In the genomic region with DNA sequence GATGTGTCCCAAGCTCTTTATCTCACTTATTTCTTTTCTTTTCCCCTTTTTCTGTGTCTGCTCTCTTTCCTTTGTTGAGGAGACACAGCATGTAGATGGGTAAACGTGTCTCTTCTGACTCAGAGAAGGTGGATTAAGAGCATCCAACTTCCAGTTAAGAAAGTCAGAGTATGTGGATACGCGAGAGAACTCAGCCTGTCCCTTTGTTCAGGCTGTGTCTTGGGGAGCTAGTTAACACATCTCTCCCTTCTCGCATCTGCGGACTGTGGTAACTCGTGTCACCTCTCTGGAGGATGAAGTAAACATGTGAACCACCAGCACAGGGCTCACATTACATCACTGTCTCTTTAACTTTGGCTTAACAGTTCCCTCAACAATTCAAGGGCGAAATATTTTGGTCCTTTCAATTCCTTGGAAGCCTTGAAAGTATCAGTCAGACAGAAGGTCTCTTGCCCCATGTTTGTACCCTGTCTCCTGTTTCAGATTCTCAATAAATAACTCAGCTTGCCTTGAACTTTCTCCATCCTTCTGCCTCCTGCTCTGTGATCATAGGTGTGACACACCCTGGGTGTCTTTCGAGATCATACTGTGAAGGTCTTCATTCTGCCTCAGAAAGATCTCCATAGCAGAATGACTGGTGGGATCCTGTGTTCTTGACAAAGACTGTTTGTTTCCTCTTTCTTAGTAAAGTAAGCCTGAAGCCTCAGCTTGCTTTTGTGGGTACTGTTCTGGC, we compare ENCODE assay signal across 30 mouse cellular contexts. TPM values are rescaled to one million over a fixed set of nuclear protein-coding genes. Genes with fewer than 3 reads are reported as not detected.
A peak's percentile ranks its signal among the peaks of the same experiment; 100 is the strongest.
DNase-seq lines count a peak whose midpoint lies in the region; ATAC-seq lines count a peak whose summit lies in the region.
"Had no signal": no experiment of that assay in that cellular context is flagged by ENCODE, and none has a peak within 500 bp of the region (broad histone marks: within the 10 kb centered on the region; RNA-seq: fewer than 3 reads in every experiment).

No protein-coding gene starts in this region.

- H3K27me3 ChIP-seq in kidney, embryonic 15.5 days = no peaks in the 10 kb centered on the region
- H3K27me3 ChIP-seq in midbrain, embryonic 11.5 days (ENCODE audit: control insufficient read depth, insufficient read depth, low read length) = no peaks in the 10 kb centered on the region
- no peaks in the 10 kb centered on the region for H3K27me3 ChIP-seq in midbrain, embryonic 13.5 days
- H3K27me3 ChIP-seq: CH12.LX; embryonic facial prominence, embryonic 13.5 days; forebrain, embryonic 12.5 days; forebrain, embryonic 15.5 days; heart, embryonic 12.5 days; heart, embryonic 15.5 days; hindbrain, embryonic 13.5 days; intestine, embryonic 15.5 days; Patski had no signal

- peak; percentile 60 for DNase-seq in adrenal gland, adult 2 months
- DNase-seq in adrenal gland, postnatal 10 days = no peak
- no peak for DNase-seq in kidney, adult 8-10 months
- DNase-seq in midbrain, embryonic 11.5 days (ENCODE audit: low spot score, missing footprints) = peak; percentile 75
- DNase-seq: B cell, adult 2 months; cerebellum, adult 11 months; cerebellum, adult 2 months; cerebellum, postnatal 10 days; cerebellum, postnatal 36 days; embryo, embryonic 11 days; gastrocnemius, postnatal 25 days; heart, adult 18-20 months; heart, postnatal 10 days; heart, postnatal 36 days had no signal

- no peaks in the 10 kb centered on the region for H3K36me3 ChIP-seq in kidney, embryonic 15.5 days
- no peaks in the 10 kb centered on the region for H3K36me3 ChIP-seq in midbrain, embryonic 11.5 days (ENCODE audit: control insufficient read depth, insufficient read depth, low read length)
- H3K36me3 ChIP-seq in midbrain, embryonic 13.5 days = no peaks in the 10 kb centered on the region
- H3K36me3 ChIP-seq: embryonic facial prominence, embryonic 10.5 days; embryonic facial prominence, embryonic 13.5 days; forebrain, embryonic 12.5 days; forebrain, embryonic 15.5 days; G1E; heart, embryonic 12.5 days; heart, embryonic 15.5 days; hindbrain, embryonic 10.5 days; hindbrain, embryonic 13.5 days; intestine, embryonic 15.5 days had no signal

- no peaks in the 10 kb centered on the region for H3K9me3 ChIP-seq in kidney, embryonic 15.5 days (replicated peaks)
- no peaks in the 10 kb centered on the region for H3K9me3 ChIP-seq in midbrain, embryonic 11.5 days (ENCODE audit: control insufficient read depth, low read length)
- H3K9me3 ChIP-seq in midbrain, embryonic 13.5 days = no peaks in the 10 kb centered on the region
- H3K9me3 ChIP-seq: embryonic facial prominence, embryonic 10.5 days; embryonic facial prominence, embryonic 13.5 days; forebrain, embryonic 12.5 days; forebrain, embryonic 15.5 days; heart, embryonic 12.5 days; heart, embryonic 15.5 days; hindbrain, embryonic 10.5 days; hindbrain, embryonic 13.5 days; intestine, embryonic 15.5 days had no signal

- H3K4me3 ChIP-seq in kidney, embryonic 15.5 days (replicated peaks) = no peak overlapping the region
- no peak overlapping the region for H3K4me3 ChIP-seq in midbrain, embryonic 11.5 days (ENCODE audit: low read depth, low read length)
- H3K4me3 ChIP-seq in midbrain, embryonic 13.5 days (replicated peaks) = no peak overlapping the region
- H3K4me3 ChIP-seq: embryonic facial prominence, embryonic 10.5 days; embryonic facial prominence, embryonic 13.5 days; erythroblast, embryonic 14.5 days; forebrain, embryonic 12.5 days; forebrain, embryonic 15.5 days; heart, embryonic 12.5 days; heart, embryonic 15.5 days; hindbrain, embryonic 10.5 days; hindbrain, embryonic 13.5 days; intestine, embryonic 15.5 days had no signal

- H3K4me1 ChIP-seq in kidney, embryonic 15.5 days = peaks cover 7% of the 10 kb centered on the region
- no peaks in the 10 kb centered on the region for H3K4me1 ChIP-seq in midbrain, embryonic 11.5 days (ENCODE audit: control insufficient read depth, insufficient read depth, low read length)
- H3K4me1 ChIP-seq in midbrain, embryonic 13.5 days (replicated peaks) = peaks cover 15% of the 10 kb centered on the region
- H3K4me1 ChIP-seq: heart, embryonic 12.5 days; heart, embryonic 15.5 days; intestine, embryonic 15.5 days had no signal

- no peak overlapping the region for H3K9ac ChIP-seq in kidney, embryonic 15.5 days
- no peak overlapping the region for H3K9ac ChIP-seq in midbrain, embryonic 11.5 days (ENCODE audit: low read length)
- H3K9ac ChIP-seq in midbrain, embryonic 13.5 days (replicated peaks) = no peak overlapping the region
- H3K9ac ChIP-seq: embryonic facial prominence, embryonic 13.5 days; forebrain, embryonic 12.5 days; forebrain, embryonic 15.5 days; heart, embryonic 12.5 days; heart, embryonic 15.5 days; hindbrain, embryonic 13.5 days; intestine, embryonic 15.5 days had no signal

- peak; percentile 56; the same call in 1 of the 2 replicates for ATAC-seq in kidney, embryonic 15.5 days (replicated peaks; ENCODE audit: low FRiP score)
- ATAC-seq in midbrain, embryonic 11.5 days (ENCODE audit: low FRiP score) = no peak
- no peak for ATAC-seq in midbrain, embryonic 13.5 days
- ATAC-seq: forebrain, embryonic 15.5 days; hindbrain, embryonic 16.5 days; intestine, embryonic 15.5 days; Patski had no signal

- 38% methylated on average over 8 of the region's 8 CpGs for WGBS in kidney, embryonic 15.5 days
- 66% methylated on average over 8 of the region's 8 CpGs for WGBS in midbrain, embryonic 11.5 days
- 69% methylated on average over 8 of the region's 8 CpGs for WGBS in midbrain, embryonic 13.5 days

- no peak overlapping the region for H3K4me2 ChIP-seq in kidney, embryonic 15.5 days
- H3K4me2 ChIP-seq in midbrain, embryonic 11.5 days = no peak overlapping the region
- H3K4me2 ChIP-seq in midbrain, embryonic 13.5 days (replicated peaks) = no peak overlapping the region
- H3K4me2 ChIP-seq: embryonic facial prominence, embryonic 13.5 days; forebrain, embryonic 12.5 days; forebrain, embryonic 15.5 days; heart, embryonic 12.5 days; heart, embryonic 15.5 days; hindbrain, embryonic 13.5 days; intestine, embryonic 15.5 days had no signal

- H3K27ac ChIP-seq in kidney, embryonic 15.5 days = no peak overlapping the region
- no peak overlapping the region for H3K27ac ChIP-seq in midbrain, embryonic 11.5 days (ENCODE audit: low read depth, low read length)
- no peak overlapping the region for H3K27ac ChIP-seq in midbrain, embryonic 13.5 days
- H3K27ac ChIP-seq: embryonic facial prominence, embryonic 10.5 days; embryonic facial prominence, embryonic 13.5 days; forebrain, embryonic 12.5 days; forebrain, embryonic 15.5 days; heart, embryonic 15.5 days; hindbrain, embryonic 10.5 days; hindbrain, embryonic 13.5 days; intestine, embryonic 15.5 days had no signal

RNA-seq across cellular contexts. Expression of gene Ptprg, which starts 51.0 kb away (rescaled TPM):
- 100 to 1,000 TPM in 1 of 2 experiments, 10 to 100 TPM in 1; 92.6 to 116 TPM for total RNA-seq in adrenal gland, adult 2 months (2021)
- polyA plus RNA-seq in adrenal gland, adult 2 months (2012; rRNA removed) = 75.9 and 130 TPM in 2 replicates
- 10 to 100 TPM; 89.9 to 96.8 TPM for total RNA-seq in adrenal gland, postnatal 10 days (2021)
- 39.9 and 40.4 TPM in 2 replicates for polyA plus RNA-seq in kidney, embryonic 15.5 days (2015; fragmentation: Nextera tagmentation; extraction: Ambion mirVana)
- polyA plus RNA-seq in midbrain, embryonic 11.5 days (2014; fragmentation: Nextera tagmentation; extraction: Ambion mirVana) = 30.1 and 33.7 TPM in 2 replicates
- polyA plus RNA-seq in midbrain, embryonic 13.5 days (2015; fragmentation: Nextera tagmentation; extraction: Ambion mirVana) = 41.0 and 45.4 TPM in 2 replicates
- polyA plus RNA-seq: erythroblast, embryonic 14.5 days; G1E had no signal

Comparison
In these comparisons a context has a peak if more than half of its experiments do, and no peak if none do; other contexts are left out.
1. DNase-seq: peak in adrenal gland, adult 2 months (single experiment) and midbrain, embryonic 11.5 days (single experiment); none in adrenal gland, postnatal 10 days (single experiment) and kidney, adult 8-10 months (0 of 2).